Mouse (Mus musculus) naive thymus-derived CD4-positive, alpha-beta T cell, adult 5 months (primary cell): Measurements from ENCODE around the gene Tex9. TPM values are rescaled to one million over a fixed set of nuclear protein-coding genes. Genes with fewer than 3 reads are reported as not detected.

Experiments
- polyA plus RNA-seq: library from polyadenylated mRNA; unstranded; fragments of 100-300 nt; shearing (Covaris generic); gene quantifications from one replicate; pipeline ENCODE4 v1.2.1, GENCODE M21; 2017

Tex9 gene
- polyA plus RNA-seq, result 8.6 TPM

DNA sequence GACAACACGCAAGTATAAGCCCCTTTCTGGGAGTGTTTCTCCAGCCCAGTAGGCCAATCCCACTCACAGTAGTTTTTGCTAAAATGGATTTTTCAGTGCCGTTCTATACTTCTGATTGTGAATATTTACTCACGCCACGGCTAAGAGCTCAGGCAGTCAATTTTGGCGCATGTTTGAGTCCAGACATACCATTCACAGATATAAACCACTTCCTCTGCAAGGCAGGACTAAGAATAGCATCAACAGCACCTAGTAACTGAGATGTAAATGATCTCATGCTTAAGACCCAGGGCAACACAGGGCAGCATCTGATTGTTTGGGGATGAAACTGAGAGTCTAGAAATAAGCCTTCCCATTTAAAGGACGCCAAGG lies at the start of gene Tex9:
Gene Tex9, minus strand, starts transcription at position 19 of the 372 bp plus-strand sequence.

DNA sequence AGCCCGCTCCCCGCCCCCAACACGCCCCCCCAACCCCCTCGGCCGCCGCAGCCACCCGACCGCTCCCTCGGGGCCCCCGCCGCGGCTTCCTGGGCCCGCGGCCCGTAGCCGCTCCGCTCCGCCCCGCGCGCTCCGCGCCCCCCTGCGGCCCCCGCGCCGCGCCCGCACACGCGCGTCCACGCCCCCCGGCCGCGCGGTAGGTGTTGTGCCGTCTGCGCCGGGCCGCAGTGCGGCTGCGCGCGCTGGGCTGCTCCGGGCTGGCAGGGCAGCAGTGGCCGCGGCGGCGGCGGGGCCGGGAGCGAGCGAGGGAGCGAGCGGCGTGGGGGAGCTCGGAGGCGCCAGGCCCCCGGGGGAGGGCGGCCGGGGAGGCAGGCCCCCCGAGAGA lies 40.0 kb upstream of the Tex9 start, which contains the start of gene Rfx7:
Gene Rfx7, plus strand, starts transcription at position 245 of the 385 bp plus-strand sequence.

DNA sequence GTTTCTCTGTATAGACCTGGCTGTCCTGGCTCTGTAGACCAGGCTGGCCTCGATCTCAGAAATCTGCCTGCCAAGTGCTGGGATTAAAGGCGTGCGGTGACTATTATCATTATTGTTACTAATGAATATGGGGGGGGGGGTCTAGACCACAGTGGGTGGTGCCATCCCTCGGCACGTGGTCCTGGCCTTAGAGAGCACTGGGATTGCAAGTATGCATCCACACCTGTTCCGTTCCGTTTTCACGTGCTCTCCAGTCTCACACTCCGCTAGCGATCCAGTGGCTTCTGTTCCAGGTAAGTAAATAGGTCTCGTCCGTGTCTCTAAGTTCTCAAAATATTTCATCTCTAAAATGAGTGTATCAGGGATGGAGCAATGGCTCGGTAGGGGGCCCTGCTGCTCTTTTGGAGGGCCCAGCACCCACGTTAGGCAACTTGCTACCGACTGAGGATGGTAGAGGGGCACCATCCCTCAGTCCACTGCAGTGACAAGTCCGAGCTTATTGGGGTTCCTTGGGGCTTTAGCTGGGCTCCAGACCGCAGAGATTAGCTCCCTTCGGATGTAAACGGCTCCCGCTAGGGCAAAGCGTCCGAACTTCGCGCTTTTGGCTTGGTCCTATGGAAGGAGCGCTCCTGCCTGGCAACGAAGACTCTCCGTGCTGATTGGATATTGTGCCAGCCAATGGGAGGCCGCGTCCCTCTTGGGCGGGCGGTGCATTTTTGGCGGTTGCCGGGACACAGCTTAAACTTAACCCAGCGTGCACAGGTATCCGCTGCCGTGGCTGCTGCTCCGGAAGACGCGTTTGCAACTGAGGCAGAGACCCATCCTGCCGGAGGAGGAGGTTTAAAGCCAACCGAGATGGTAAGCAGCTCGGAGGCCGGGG lies 54.0 kb downstream of the Tex9 start, which contains the start of gene Mns1:
Gene Mns1, plus strand, starts transcription at position 190 of the 880 bp plus-strand sequence.

Other genes starting within 250 kb of the Tex9 start
- gene Zfp280d, start 217.4 kb downstream of the Tex9 start, polyA plus RNA-seq, result 64.7 TPM
- 3.4 TPM for gene Mns1, start 54.2 kb downstream of the Tex9 start, polyA plus RNA-seq
- 42.1 TPM for gene Rfx7, start 40.0 kb upstream of the Tex9 start, polyA plus RNA-seq
- 0.98 TPM for gene Nedd4, start 170.1 kb upstream of the Tex9 start, polyA plus RNA-seq